Mouse (Mus musculus): Measurements from ENCODE around the gene 1700067K01Rik.

1700067K01Rik gene

GRCm38 (mm10) chr8:84011705-84012498, 10.6 kb downstream of the 1700067K01Rik start, which contains the start of gene 2210011C24Rik:
TSS of gene 2210011C24Rik (minus strand) at chr8:84012171.
- DNase-seq (ENCODE audit: low spot score), result no peak

DNA sequence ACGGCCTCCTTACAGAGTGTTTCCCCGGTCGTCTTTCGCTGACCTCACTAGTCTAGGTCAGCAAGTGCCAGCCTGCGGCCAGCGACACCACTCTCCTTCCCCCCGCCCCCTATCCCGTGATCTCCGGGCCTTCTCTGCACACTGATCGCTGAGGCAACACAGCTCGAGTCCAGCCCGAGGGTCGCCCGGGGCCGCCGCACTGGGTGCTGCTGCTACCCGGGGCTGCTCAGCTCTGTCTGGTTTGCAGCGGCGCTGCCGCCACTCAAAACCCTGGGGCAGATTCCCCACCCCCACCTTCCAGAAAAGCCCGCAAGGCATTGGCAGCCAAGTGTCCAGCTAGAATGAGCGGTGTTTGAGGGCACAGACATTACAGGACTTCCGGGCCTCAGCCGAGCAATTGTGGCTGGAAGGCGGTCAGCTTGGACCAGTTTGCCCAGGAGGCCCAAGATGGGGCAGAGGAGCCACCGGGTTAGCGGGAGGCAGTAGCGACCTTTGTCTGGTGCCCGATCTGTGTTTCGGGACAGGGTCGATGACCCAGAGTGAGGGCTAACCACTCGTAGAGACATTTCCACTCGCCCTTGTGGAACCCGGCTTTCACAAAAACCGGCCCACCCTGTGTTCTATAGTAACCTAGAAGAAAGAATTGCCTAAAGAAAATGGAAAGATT, 11.3 kb downstream of the 1700067K01Rik start:
- no peak for DNase-seq (ENCODE audit: low spot score)

- no peak for DNase-seq (ENCODE audit: low spot score)
Observed at GRCm38 (mm10) chr8:84015833-84016232, 14.5 kb downstream of the 1700067K01Rik start.

GRCm38 (mm10) chr8:84019738-84020137, 18.4 kb downstream of the 1700067K01Rik start:
- DNase-seq (ENCODE audit: low spot score), result no peak

DNA sequence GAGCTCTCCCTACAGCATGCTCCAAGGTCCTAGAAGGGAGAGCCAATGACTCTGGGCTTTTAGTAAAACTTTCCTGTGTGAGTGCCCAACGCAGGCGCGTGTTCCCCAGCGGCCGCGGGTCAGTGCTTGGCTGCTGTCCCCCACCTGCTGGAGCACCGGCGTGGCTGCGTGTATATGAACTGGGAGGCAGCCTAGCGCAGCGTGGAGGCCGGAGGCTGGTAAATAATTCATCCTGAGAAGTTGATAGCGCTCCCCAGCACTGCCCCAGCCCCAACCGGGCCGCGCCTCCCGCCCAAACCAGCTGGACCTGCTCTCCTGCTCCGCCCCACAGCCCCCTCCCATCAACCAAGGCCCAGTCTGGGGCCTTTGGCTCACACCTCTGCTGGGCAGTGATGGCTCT, 19.8 kb downstream of the 1700067K01Rik start, which contains the start of gene Palm3:
Palm3 (plus strand) TSS at position 376 of the 400 bp plus-strand sequence.
- no peak for DNase-seq (ENCODE audit: low spot score)

DNA sequence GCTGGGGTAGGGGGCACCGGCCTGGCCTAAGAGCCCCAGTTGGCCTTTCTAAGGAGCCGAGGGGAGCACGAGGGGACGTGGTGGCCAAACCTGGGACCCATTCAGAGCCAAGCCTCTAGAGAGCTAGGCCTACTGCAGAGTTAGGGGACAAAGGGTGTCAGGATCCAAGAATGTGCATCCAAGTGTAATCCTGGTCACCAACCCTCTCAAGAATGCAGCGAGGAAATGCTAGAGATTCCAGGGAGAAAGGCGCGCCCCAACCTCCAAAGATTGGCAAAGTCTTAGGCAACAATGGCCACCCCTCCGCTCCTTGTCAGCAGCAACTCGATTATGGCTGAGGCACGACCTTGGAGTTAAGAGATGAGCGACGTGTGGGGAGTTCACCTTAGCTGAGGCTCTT, 20.3 kb downstream of the 1700067K01Rik start:
- DNase-seq (ENCODE audit: low spot score), result no peak

DNA sequence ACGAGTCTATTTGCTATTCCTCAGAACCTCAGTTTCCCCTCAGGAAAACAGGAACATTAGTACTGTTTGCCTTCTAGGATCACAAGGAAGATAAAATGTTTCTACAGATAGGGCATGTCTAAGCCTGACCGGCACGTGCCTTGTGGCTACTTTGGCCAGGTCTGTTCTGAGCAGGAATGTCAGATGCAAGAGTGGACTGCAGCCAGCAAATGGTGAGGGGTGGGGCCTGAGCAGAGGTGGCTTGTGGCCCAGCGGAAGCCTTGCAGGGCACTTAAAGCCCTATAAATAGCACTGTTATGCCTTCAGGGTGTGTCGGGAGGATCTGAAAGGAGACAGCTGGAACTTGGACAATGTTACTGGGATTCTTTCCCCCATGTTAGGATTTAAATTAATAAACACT, 21.8 kb downstream of the 1700067K01Rik start:
- DNase-seq (ENCODE audit: low spot score), result no peak

GRCm38 (mm10) chr8:84023631-84024030, 22.3 kb downstream of the 1700067K01Rik start:
- DNase-seq (ENCODE audit: low spot score), result no peak

- no peak for DNase-seq (ENCODE audit: low spot score)
Observed at GRCm38 (mm10) chr8:84024171-84024570, 22.9 kb downstream of the 1700067K01Rik start.

- DNase-seq (ENCODE audit: low spot score), result no peak
Observed at GRCm38 (mm10) chr8:84025863-84026262, 24.6 kb downstream of the 1700067K01Rik start.

GRCm38 (mm10) chr8:84027449-84027848, 26.1 kb downstream of the 1700067K01Rik start:
- no peak for DNase-seq (ENCODE audit: low spot score)

DNA sequence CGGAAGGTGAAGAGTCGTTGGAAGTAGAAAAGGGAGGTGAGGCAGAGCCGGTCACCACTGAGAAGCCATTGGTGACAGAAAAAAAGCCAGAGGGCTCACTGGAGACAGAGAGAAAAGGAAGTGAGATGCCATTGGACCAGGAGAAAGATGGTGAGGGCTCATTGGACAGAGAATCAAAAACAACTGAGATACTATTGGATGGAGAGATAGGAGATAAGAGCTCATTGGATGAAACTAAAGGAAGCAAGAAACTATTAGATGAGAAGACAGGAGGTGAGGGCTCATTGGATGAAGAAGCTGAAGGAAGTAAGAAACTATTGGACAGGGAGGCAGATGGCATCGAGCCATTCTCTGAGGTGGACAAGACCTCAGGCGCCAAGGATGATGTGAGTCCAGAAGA, 28.0 kb downstream of the 1700067K01Rik start:
- DNase-seq (ENCODE audit: low spot score), result no peak

- no peak for DNase-seq (ENCODE audit: low spot score)
Observed at GRCm38 (mm10) chr8:84032777-84033176, 31.5 kb downstream of the 1700067K01Rik start.

GRCm38 (mm10) chr8:84038015-84038414, 36.7 kb downstream of the 1700067K01Rik start:
- DNase-seq (ENCODE audit: low spot score), result no peak

DNA sequence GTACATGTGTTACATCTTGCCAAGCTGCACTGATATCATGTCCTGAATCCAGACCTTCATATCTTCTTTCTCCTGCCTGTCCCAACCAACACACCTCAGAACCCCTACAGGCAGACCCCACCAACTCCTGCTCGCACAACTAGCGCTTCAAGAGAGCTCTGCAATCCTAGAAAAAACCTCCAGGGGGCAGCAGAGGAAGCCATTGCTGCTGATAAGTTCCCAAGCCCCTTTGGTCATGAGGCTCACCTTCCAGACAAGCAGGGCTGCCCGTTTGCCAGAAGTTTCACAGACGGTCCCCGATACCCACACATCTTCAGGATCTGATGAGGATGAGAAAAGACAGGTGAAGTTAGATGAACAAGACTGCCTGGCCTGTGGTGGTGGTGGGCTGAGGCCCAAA, 37.7 kb downstream of the 1700067K01Rik start:
- peak; percentile 57 for DNase-seq (ENCODE audit: low spot score)

DNA sequence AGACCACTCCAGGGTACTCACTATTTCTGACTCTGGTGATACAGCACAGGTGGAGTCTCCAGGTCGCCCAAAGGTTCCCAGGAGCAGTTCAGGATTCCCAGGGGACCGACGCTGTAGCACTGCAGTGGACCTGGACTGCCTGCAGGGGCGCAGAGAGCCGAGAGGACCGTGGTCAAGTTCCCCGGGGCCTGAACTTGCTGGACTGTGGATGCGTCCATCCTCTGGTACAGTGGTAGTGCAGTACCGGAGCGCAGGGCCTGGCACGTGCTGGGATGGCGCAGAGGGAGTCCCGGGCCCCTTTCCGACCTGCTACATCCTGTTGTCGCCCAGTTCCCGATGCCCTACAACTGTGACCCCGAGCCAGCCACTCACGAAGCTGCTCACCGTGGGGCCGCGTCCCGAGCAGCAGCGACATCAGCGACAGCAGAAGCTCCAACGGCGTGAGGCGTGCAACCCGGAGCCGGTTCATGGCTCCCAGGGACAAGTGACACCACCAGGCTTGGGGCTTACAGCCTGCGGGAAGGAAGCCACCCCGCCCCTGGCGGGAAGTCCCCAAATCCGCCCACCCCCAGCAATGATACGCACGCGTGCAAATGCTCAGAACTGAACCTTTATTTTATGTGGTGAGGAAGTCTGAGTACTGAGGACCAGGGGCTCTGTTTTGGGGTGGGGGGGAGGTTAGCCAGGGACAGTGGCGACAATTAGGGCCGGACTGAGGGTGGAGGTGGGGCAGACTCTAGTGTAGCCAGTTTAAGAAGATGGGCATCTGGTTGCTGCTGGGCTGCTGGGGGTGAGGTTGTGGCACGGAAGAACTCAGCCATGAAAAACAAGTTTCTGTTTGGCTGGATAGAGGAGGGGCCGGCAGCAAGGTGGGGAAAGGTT, 41.0 kb downstream of the 1700067K01Rik start, which contains the start of gene Il27ra:
Il27ra (minus strand) TSS at position 524 of the 882 bp plus-strand sequence.
- no peak for DNase-seq (ENCODE audit: low spot score)

GRCm38 (mm10) chr8:84042948-84043342, 41.6 kb downstream of the 1700067K01Rik start:
- no peak for DNase-seq (ENCODE audit: low spot score)

DNA sequence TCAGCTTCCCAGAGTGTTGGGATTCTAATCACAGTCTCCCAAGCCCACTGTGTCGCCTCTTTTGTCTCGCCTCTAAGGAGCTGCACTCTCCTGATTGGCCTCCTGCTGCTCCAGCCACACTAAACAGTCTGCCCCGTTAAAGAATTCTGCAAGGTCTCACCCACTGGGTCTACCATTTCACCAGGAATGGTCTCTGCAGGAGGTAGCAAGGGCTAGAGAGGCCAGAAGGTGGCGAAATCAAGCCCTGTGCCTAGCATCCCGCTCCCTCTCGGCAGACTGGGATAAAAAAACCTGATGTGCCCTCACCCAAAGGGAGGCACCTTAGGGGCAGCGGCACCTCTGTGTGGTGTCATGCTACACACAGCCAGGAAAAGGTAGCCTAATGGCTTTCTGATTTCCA, 42.8 kb downstream of the 1700067K01Rik start:
- no peak for DNase-seq (ENCODE audit: low spot score)

GRCm38 (mm10) chr8:84044900-84045299, 43.6 kb downstream of the 1700067K01Rik start, which contains the start of gene Rln3:
TSS of gene Rln3 (minus strand) at chr8:84045000.
- no peak for DNase-seq (ENCODE audit: low spot score)

- DNase-seq (ENCODE audit: low spot score), result no peak
Observed at GRCm38 (mm10) chr8:84046505-84046904, 45.2 kb downstream of the 1700067K01Rik start.

- DNase-seq (ENCODE audit: low spot score), result no peak
Observed at GRCm38 (mm10) chr8:84048171-84048570, 46.9 kb downstream of the 1700067K01Rik start.

GRCm38 (mm10) chr8:84052746-84053145, 51.4 kb downstream of the 1700067K01Rik start:
- no peak for DNase-seq (ENCODE audit: low spot score)

Data from layer of hippocampus, adult 9-10 months (tissue).